Mouse (Mus musculus) mouse trophoblast stem cell (cell line): ENCODE data around the gene Gpc3.
"Not testable (repeated sequence)": the region's sequence is repeated elsewhere in the genome, so short reads cannot be mapped to it uniquely, and the experiment has no call there.

Source experiments
- in situ Hi-C, 2 experiments: fragments of 300-500 bp; cut with MseI, MboI; formaldehyde crosslinking; loops; 2 replicates in 1 of 2; 3 replicates in 1 of 2; pipeline ENCODE4 v1.15.1; 2025

The Gpc3 gene

DNA sequence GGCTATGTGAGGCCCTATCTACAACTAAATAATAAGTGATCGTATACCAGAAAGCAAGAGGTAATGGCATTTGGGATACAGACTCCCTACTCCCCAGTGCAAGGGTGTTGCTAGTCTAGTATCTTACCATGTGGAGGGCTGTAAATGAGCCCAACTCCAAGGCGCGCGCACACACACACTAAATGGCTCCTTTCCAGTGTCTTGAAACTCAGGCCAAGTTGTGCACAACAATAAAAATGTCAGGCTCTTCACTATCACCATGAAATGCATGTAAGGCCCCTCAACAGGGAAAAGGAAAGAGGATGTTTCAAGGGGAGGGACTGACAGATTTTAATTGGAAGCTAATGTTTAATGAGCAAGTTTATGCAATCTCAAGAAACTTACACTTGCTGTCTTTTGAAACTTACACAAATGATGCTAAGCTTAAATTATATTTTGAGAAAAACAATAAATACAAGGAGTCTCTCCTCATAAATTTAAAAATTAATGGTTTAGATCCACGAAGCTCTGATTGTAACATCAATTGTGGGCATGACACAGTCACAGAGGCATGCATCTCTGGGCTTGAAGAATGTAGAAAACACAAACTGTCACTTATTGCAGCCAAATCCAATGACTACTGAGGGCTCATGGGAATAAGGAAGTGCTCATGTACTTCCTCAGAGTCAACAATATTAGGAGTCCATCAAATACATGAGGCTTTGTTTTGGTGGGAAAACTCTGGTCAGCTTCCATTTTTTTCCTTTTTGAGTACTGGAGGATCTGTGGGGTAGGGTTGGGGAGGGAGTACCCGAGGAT lies 332.4 kb downstream of the Gpc3 start:
- in situ Hi-C loops, result no loop called here

DNA sequence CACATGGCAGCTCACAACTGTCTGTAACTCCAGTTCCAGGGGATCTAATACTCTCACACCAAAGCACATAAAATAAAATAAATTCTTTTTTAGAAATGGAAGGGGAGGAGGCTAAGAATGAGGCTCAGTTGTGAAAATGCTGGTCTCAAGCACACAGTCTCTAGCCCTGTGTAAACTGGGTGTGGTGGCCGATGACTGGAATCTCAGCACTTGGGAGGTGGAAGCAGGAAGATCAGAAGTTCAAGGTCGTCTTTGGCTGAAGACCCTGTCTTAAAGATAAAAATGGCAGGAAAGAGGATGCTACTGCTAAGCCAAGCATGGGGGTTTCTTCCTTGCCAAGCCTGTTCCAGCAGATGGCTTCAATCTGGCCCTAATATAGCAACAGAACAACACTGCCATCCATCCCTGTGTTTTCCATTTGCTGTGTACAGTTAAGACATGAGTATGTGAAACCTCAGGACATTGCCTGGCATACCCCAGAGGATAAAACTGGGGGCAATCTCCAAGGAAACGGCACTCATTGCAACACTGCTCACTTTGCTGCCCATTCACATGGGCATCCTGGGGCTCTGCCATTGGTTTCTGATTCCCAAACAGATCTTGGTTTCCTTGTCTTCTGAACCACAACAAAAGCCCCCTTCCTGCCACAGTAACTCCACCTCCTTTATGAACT lies 334.9 kb downstream of the Gpc3 start:
- in situ Hi-C loops, result no loop called here

DNA sequence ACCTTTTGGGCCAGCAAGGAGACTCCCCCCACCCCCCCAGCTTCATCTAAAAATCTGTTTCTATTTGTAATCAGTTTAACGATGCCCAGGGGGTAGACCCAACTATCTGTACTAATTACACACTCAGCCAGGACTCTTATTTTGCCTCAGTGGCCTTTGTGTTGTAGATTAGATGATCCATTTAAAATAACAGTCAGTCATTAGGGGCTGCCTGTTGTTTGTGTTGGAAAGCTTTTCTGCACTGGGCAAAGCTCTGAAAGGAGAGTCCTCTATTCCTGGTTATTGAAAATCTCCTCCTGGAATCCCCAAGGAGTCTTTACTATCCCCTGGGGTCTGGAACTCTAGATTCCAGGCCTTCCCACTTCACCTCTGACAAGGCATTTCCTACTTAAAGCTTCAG lies 336.2 kb downstream of the Gpc3 start:
- in situ Hi-C loops, result no loop called here

DNA sequence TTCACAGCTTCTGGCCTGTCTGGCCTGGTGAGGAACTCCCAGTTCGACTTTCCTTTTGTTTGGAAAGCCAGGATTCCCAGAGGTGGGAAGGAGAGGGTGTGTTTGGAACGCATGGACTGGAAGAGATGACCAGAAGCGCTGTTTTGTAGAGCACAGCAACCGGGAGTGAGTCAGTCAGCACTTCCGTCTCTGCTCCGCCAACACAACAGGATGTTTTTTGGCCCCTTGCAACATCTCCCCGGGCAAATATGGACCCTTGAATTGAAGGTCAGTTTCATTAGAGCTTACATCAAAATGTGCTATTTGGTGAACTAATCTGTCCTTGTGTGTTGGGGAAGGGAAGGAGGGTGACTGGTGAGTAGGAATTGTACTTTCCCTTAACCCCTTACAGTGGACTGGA lies 340.7 kb downstream of the Gpc3 start:
- in situ Hi-C loops, result no loop called here

DNA sequence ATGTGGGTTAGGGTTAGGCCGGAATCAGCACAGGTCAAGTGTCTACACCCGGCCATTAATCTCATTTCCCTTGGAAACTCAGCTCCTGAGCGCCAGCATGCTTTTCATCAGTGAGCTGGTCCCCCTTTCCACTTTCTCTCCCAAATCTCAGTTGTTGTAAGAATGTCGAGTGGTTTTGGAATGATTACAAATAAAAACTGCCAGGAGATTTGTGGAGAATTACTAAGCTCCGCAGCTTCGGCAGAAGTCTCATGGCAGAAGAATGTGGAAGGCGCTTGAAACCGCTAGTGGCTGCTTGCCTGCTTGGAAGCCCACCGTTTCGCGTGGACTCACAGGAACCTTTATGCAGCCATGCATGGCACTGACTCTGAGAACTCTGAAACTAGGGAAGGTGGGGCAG lies 351.8 kb downstream of the Gpc3 start:
- in situ Hi-C loops, result no loop called here

DNA sequence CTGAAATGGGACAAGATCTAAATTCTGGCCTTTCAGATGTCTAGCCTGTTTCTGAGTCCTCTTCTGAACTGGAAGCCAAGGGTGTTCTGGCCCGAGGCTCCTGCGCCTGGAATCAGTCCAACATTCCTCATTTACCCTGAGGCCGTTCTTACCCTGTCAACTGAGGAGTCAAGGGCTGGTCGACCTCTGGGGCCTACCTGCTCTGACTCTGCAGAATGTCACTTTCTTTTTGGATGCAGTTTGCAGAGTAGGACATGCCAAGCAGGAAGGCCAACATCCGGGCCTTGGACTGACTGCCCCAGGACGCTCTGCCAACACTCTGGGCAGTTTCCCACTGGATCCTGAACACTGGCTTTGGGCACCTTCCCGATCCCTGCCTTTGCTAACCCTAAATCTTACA lies 352.2 kb downstream of the Gpc3 start:
- in situ Hi-C loops, result no loop called here

DNA sequence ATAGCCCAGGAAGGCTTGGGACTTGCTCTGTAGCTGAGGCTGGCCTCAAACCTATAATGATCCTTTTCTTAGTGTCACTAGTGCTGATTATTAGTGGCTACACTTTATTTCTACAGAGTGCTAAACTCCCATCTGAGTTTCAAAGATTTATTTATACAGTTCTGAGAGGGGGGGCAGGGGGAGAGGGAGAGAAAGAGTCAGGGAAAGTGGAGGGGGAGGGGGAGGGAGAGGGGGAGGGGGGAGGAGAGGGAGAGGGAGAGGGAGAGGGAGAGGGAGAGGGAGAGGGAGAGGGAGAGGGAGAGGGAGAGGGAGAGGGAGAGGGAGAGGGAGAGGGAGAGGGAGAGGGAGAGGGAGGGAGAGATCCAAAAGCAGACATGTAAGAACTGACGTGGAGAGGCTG lies 354.0 kb downstream of the Gpc3 start:
- in situ Hi-C loops, result not testable (repeated sequence)

DNA sequence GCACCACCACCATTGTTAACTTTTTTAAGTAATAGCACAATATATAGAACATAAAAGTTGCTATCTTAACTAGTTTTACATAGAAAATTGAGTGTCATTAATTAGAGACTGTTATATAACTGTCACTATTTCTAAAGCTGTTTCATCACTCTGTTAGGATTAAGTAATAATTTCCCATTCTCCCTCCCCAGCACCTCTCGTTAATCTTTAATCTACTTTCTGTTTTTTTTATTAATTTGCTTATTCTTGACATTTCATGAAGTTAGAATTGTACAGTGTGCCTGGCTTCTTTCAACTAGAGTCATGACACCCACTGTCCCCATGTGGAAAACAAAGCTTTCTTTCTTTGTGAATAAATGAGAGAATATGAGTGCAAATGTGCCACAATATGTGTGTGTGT lies 359.2 kb downstream of the Gpc3 start:
- in situ Hi-C loops, result no loop called here

DNA sequence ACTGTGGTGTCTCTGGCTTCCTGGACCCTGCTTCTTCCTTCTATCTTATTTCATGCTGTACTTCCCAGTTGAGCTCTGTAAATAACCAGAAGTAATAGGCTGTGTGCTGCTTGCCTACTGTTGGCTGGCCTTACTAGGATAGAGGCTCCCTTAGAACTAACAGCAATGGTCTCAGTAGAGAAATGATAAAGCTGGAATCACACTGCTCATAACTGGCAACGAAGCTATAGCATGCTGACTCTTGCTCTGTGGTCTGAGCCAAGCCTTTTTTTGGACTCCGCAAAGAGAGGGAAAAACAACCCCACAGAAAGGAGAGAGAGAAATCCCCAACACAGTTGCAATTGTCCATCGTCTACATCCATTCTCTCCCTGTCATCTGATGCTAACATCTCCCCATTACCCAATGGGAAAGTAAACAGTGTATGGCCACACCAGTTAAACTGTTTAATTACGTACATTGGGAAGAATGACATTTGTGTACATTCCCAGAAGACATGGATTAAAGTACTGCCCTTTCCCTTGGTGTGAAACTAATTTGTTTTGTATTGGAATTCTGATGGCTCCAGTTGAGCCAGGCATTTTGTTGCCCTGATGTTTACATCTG lies 368.0 kb downstream of the Gpc3 start:
- in situ Hi-C loops, result no loop called here

DNA sequence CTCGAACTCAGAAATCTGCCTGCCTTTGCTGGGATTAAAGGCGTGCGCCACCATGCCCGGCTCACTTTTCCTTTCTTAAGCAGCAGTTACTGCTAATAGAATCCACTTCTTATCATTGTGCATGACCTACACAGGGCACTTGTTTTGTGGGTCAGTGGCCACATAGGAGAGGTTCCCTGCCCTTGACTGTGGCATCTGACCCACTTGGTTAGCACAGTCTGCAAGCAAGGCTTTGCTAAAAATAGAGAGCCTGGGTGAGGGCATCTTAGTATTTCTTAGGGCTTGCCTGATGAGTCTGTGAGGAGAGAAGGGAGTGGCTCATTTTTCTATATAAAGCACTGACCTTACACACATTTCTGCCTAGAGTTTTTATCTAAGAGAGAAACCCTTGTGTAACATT lies 376.3 kb downstream of the Gpc3 start:
- in situ Hi-C loops, result no loop called here

DNA sequence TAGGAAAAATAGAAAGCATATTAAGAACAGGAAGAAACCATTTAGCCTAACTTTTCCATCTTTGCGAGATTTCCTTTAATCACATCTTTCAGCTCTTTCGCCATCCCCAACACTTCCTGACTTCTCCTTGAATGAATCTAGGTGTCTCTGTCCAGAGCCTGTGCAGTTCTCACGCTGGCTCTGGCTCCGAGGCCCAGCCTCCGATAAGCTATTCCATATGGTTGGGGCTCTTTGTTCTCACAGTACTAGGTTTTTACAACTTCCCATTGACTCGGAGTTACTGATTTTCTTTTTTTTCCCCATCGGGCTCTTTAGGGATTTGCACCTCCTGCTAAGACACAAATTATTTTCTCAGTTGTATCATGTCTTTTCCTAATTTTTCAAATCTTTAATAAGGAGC lies 381.8 kb downstream of the Gpc3 start:
- in situ Hi-C loops, result no loop called here

DNA sequence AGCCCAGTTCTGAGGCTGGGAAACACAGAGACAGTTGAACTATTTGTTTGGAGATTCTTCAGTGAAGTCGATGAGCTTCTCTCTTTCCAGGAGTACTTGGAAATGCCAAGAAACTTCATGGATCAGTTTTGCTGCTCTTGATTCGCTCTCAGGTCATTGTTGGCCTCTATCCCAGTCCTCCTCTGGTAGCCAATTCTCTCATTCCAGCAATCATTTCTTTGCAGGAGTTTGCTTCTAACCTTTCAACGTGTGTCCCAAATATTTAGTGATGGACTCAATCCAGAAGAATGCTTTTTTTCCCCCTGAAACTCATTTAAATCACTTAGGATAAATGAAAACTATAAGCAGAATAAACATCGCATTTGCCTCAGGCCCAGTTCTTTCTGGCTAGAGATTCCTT lies 383.0 kb downstream of the Gpc3 start:
- in situ Hi-C loops, result no loop called here
